Mouse (Mus musculus): Measurements from ENCODE around the gene Gse1. TPM values are rescaled to one million over a fixed set of nuclear protein-coding genes. Genes with fewer than 3 reads are reported as not detected.

The Gse1 gene
- polyA plus RNA-seq, 1 experiment from 2014 or later, result 24.0 TPM

GRCm38 (mm10) chr8:120591587-120592292, 363.5 kb downstream of the Gse1 start:
- ATAC-seq, result no peak
- no peak overlapping the region for H3K4me3 ChIP-seq
- no peak overlapping the region for H3K9ac ChIP-seq
- 73% methylated on average over 10 of the region's 10 CpGs for WGBS
- H3K4me2 ChIP-seq, result no peak overlapping the region
- 0 out of 2 replicates have a peak overlapping the region, but pooled peaks have one; percentile 2 for H3K27ac ChIP-seq
- H3K4me1 ChIP-seq, result peaks cover 18% of the 10 kb centered on the region
- H3K9me3 ChIP-seq (replicated peaks), result no peaks in the 10 kb centered on the region
- no peaks in the 10 kb centered on the region; the same call in 1 of the 2 replicates for H3K36me3 ChIP-seq (ENCODE audit: poor library complexity, severe bottlenecking)
- H3K27me3 ChIP-seq, result no peaks in the 10 kb centered on the region

GRCm38 (mm10) chr8:120594571-120594970, 366.3 kb downstream of the Gse1 start:
- Histone ChIP-seq H3K27me3 (no peaks in the 10 kb centered on the region), H3K4me3 (no peak overlapping the region), H3K9me3 (replicated peaks) (no peaks in the 10 kb centered on the region), H3K36me3 (ENCODE audit: poor library complexity, severe bottlenecking) (no peaks in the 10 kb centered on the region), H3K27ac (no peak overlapping the region), H3K4me2 (no peak overlapping the region), H3K9ac (no peak overlapping the region), H3K4me1 (peaks cover 16% of the 10 kb centered on the region)
- no peak for ATAC-seq
- 89% methylated on average over 5 of the region's 5 CpGs for WGBS

- H3K4me1 ChIP-seq, result peaks cover 12% of the 10 kb centered on the region
- WGBS, result 13% methylated on average over 5 of the region's 5 CpGs
- no peak for ATAC-seq
- H3K9ac ChIP-seq, result no peak overlapping the region
- H3K4me3 ChIP-seq, result no peak overlapping the region
- no peaks in the 10 kb centered on the region for H3K27me3 ChIP-seq
- no peaks in the 10 kb centered on the region for H3K36me3 ChIP-seq (ENCODE audit: poor library complexity, severe bottlenecking)
- no peaks in the 10 kb centered on the region for H3K9me3 ChIP-seq (replicated peaks)
- H3K27ac ChIP-seq, result no peak overlapping the region
- H3K4me2 ChIP-seq, result no peak overlapping the region
These were observed 367.7 kb downstream of the Gse1 start for GRCm38 (mm10) chr8:120595963-120596362.

- H3K27ac ChIP-seq, result peak overlapping the region; percentile 78
- no peak overlapping the region for H3K9ac ChIP-seq
- H3K4me3 ChIP-seq, result no peak overlapping the region
- H3K4me1 ChIP-seq, result peaks cover 22% of the 10 kb centered on the region
- H3K4me2 ChIP-seq, result peak overlapping the region; percentile 5; the same call in 1 of the 2 replicates
- WGBS, result 31% methylated on average over 24 of the region's 24 CpGs
- no peaks in the 10 kb centered on the region for H3K27me3 ChIP-seq
- H3K9me3 ChIP-seq (replicated peaks), result no peaks in the 10 kb centered on the region
- peak; percentile 89 for ATAC-seq
- no peaks in the 10 kb centered on the region for H3K36me3 ChIP-seq (ENCODE audit: poor library complexity, severe bottlenecking)
These were observed 370.3 kb downstream of the Gse1 start for GRCm38 (mm10) chr8:120598579-120598978.

- no peaks in the 10 kb centered on the region for H3K9me3 ChIP-seq (replicated peaks)
- H3K4me1 ChIP-seq, result peaks cover 22% of the 10 kb centered on the region
- no peak overlapping the region for H3K4me3 ChIP-seq
- no peak for ATAC-seq
- no peak overlapping the region for H3K4me2 ChIP-seq
- no peaks in the 10 kb centered on the region for H3K36me3 ChIP-seq (ENCODE audit: poor library complexity, severe bottlenecking)
- peak overlapping the region; percentile 78; the same call in 1 of the 2 replicates for H3K27ac ChIP-seq
- no peak overlapping the region for H3K9ac ChIP-seq
- no peaks in the 10 kb centered on the region for H3K27me3 ChIP-seq
- WGBS, result 51% methylated on average over 7 of the region's 7 CpGs
These were observed 371.2 kb downstream of the Gse1 start for GRCm38 (mm10) chr8:120599504-120599903.

- Histone ChIP-seq H3K27me3 (no peaks in the 10 kb centered on the region), H3K9ac (0 out of 2 replicates have a peak overlapping the region, but pooled peaks have one; percentile 8), H3K4me3 (no peak overlapping the region), H3K27ac (peak overlapping the region; percentile 48; the same call in 1 of the 2 replicates), H3K4me2 (no peak overlapping the region), H3K4me1 (peaks cover 22% of the 10 kb centered on the region), H3K36me3 (ENCODE audit: poor library complexity, severe bottlenecking) (no peaks in the 10 kb centered on the region), H3K9me3 (replicated peaks) (no peaks in the 10 kb centered on the region)
- WGBS, result 30% methylated on average over 6 of the region's 6 CpGs
- ATAC-seq, result peak; percentile 41; the same call in 1 of the 2 replicates
These were observed 374.4 kb downstream of the Gse1 start for GRCm38 (mm10) chr8:120602672-120603071.

- ATAC-seq, result peak; percentile 39
- WGBS, result 80% methylated on average over 9 of the region's 9 CpGs
- Histone ChIP-seq H3K4me2 (no peak overlapping the region), H3K27ac (no peak overlapping the region), H3K4me3 (no peak overlapping the region), H3K27me3 (no peaks in the 10 kb centered on the region), H3K9ac (no peak overlapping the region), H3K36me3 (ENCODE audit: poor library complexity, severe bottlenecking) (no peaks in the 10 kb centered on the region), H3K9me3 (replicated peaks) (no peaks in the 10 kb centered on the region), H3K4me1 (peaks cover 6% of the 10 kb centered on the region)
These were observed 379.2 kb downstream of the Gse1 start for GRCm38 (mm10) chr8:120607460-120607859.

GRCm38 (mm10) chr8:120607885-120608284, 379.6 kb downstream of the Gse1 start:
- H3K9ac ChIP-seq, result no peak overlapping the region
- 16% methylated on average over 7 of the region's 7 CpGs for WGBS
- H3K27me3 ChIP-seq, result no peaks in the 10 kb centered on the region
- H3K36me3 ChIP-seq (ENCODE audit: poor library complexity, severe bottlenecking), result no peaks in the 10 kb centered on the region
- H3K4me2 ChIP-seq, result no peak overlapping the region
- H3K9me3 ChIP-seq (replicated peaks), result no peaks in the 10 kb centered on the region
- no peak overlapping the region for H3K27ac ChIP-seq
- peak; percentile 74 for ATAC-seq
- H3K4me3 ChIP-seq, result no peak overlapping the region
- peaks cover 2% of the 10 kb centered on the region for H3K4me1 ChIP-seq

GRCm38 (mm10) chr8:120610824-120611223, 382.6 kb downstream of the Gse1 start:
- no peak overlapping the region for H3K9ac ChIP-seq
- H3K4me3 ChIP-seq, result no peak overlapping the region
- H3K4me2 ChIP-seq, result no peak overlapping the region
- H3K9me3 ChIP-seq (replicated peaks), result no peaks in the 10 kb centered on the region
- whole genome bisulfite sequencing, result 85% methylated on average over 6 of the region's 6 CpGs
- ATAC-seq, result no peak
- 0 out of 2 replicates have a peak, but pooled peaks cover 6% of the 10 kb centered on the region for H3K27me3 ChIP-seq
- H3K36me3 ChIP-seq (ENCODE audit: poor library complexity, severe bottlenecking), result no peaks in the 10 kb centered on the region
- no peaks in the 10 kb centered on the region for H3K4me1 ChIP-seq
- H3K27ac ChIP-seq, result no peak overlapping the region

GRCm38 (mm10) chr8:120614491-120614890, 386.2 kb downstream of the Gse1 start:
- no peak overlapping the region for H3K9ac ChIP-seq

GRCm38 (mm10) chr8:120616663-120617626, 388.7 kb downstream of the Gse1 start:
- ATAC-seq, result peak; percentile 69; the same call in 1 of the 2 replicates
- WGBS, result 6% methylated on average over 7 of the region's 8 CpGs
- Histone ChIP-seq H3K9me3 (replicated peaks) (no peaks in the 10 kb centered on the region), H3K27ac (peak overlapping the region; percentile 73), H3K4me1 (peaks cover 31% of the 10 kb centered on the region), H3K9ac (no peak overlapping the region), H3K4me3 (no peak overlapping the region), H3K36me3 (ENCODE audit: poor library complexity, severe bottlenecking) (no peaks in the 10 kb centered on the region), H3K27me3 (0 out of 2 replicates have a peak, but pooled peaks cover 6% of the 10 kb centered on the region), H3K4me2 (no peak overlapping the region)

More at GRCm38 (mm10) chr8:120614491-120614890, 386.2 kb downstream of the Gse1 start:
- no peak overlapping the region for H3K27ac ChIP-seq
- no peak for ATAC-seq
- no peak overlapping the region for H3K4me3 ChIP-seq
- 91% methylated on average over 3 of the region's 3 CpGs for whole genome bisulfite sequencing
- H3K4me2 ChIP-seq, result no peak overlapping the region
- no peaks in the 10 kb centered on the region for H3K36me3 ChIP-seq (ENCODE audit: poor library complexity, severe bottlenecking)
- peaks cover 23% of the 10 kb centered on the region for H3K4me1 ChIP-seq
- 0 out of 2 replicates have a peak, but pooled peaks cover 6% of the 10 kb centered on the region for H3K27me3 ChIP-seq
- H3K9me3 ChIP-seq (replicated peaks), result no peaks in the 10 kb centered on the region

GRCm38 (mm10) chr8:120618110-120618509, 389.9 kb downstream of the Gse1 start:
- 2% methylated on average over 6 of the region's 6 CpGs for WGBS
- Histone ChIP-seq H3K4me3 (no peak overlapping the region), H3K9ac (peak overlapping the region; percentile 50; the same call in 1 of the 2 replicates), H3K9me3 (replicated peaks) (no peaks in the 10 kb centered on the region), H3K4me1 (peaks cover 32% of the 10 kb centered on the region), H3K27ac (no peak overlapping the region), H3K4me2 (0 out of 2 replicates have a peak overlapping the region, but pooled peaks have one; percentile 18), H3K36me3 (ENCODE audit: poor library complexity, severe bottlenecking) (no peaks in the 10 kb centered on the region), H3K27me3 (0 out of 2 replicates have a peak, but pooled peaks cover 6% of the 10 kb centered on the region)
- ATAC-seq, result peak; percentile 57
